Mouse (Mus musculus): ENCODE measurements around the gene Shox2.

The Shox2 gene

DNA sequence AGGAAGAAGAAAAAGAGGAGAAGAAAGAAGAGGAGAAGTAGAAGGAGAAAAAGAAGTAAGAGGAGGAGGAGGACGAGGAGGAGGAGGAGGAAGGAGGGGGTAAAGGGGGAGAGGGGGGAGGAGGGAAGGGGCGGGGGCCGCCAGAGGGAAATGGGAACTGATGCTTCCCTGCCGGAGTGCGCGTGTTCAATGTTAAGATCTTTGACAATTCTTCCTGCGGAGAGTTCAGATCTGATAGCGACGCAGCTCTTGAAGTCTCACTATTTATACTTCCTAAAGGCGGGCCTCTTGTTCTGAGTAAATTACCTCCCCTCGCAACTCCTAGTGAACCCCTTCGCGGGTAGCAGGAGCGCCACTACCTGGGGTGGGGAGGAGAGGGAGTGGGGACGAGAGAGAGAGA lies at the start of gene Shox2:
Gene Shox2, minus strand, starts transcription at position 66 of the 400 bp plus-strand sequence.
- DNase-seq (ENCODE audit: low read depth, low spot score) = no peak

DNA sequence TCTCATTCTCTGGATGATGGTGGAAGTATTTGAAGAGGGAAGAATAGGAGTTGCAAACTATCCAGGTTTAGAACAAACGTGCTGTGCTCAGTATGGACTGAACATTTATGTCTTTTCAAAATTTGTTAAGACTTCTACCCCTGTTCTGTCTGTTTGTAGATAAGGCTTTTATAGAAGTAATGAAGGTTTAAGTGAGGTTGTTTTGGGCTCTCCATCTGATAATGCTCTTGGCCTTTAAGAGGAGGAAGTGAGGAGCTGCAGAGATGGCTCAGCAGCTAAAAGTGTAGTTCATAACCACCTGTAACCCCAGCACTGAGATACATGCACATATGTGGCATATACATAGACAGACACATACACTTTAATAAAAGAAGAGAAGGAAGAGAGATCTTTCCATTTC lies 15.2 kb upstream of the Shox2 start:
- DNase-seq (ENCODE audit: low read depth, low spot score) = no peak

DNA sequence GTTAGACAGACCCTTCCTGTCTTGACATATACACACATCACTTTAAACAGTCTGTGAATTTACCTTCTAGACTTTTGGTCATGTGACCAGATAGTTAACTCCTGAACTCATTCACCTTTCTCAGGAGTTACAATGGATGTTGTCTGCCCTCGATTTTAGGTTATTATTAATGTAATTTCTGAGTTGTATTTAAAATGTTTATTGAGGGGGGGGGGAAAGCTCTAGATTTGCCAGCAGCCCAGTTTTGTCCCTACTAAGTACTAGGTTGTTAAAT lies 4.7 kb upstream of the Shox2 start:
- DNase-seq (ENCODE audit: low read depth, low spot score) = no peak

DNA sequence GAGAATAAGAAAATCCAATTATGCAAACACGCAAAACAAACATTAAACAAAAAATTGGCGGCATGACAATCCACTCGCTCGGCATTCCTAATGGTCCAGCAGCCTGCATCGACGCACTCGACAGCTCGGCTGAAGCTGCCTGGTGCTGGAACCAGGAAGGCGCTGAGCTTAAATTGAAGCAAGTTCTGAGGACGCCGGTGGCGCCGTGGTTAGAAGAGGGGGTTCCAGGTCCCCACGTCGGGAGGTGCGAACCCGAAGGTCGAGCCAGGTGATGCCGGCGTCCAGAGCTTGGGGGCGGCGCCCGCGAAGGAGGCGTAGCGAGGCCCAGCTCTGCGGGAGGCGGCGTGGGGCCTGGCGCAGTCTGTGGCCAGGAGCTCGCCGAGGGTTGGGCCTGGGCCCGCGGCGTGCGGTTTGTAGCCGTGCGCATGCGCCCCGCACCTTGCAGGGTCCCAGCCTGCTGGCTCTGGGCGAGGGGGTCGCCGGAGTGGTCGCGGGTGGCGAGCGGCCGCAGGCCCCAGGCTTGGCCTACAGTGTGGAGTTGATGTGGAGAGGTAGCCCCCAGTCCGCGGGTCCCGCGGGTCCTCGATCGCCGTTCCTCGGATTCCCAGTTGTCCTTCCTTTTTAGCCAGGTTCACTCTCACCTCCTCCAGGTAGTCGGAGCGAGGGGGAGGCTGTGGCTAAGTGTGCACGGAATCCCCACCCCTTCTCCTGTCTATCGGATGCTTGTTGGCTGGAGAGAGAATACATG lies 4.1 kb upstream of the Shox2 start:
- no peak for DNase-seq (ENCODE audit: low read depth, low spot score)

DNA sequence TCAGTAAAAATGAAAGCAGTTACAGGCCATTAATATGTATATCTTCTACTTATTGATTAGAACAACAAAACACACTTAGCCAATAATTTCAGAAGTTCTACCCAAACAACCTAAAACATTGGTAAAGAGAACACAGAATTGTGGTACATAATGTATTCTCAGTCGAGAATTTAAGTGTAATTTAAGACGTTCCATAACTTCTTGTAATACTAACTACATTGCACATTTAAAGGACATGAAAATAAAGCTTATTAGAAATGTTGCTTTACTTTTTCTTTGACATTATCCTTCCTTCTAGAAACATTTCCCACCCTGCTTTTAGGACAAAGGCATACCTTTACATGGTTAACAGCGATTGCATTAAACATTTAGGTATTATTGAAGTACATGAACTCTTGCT lies 1.9 kb upstream of the Shox2 start:
- DNase-seq (ENCODE audit: low read depth, low spot score) = no peak

DNA sequence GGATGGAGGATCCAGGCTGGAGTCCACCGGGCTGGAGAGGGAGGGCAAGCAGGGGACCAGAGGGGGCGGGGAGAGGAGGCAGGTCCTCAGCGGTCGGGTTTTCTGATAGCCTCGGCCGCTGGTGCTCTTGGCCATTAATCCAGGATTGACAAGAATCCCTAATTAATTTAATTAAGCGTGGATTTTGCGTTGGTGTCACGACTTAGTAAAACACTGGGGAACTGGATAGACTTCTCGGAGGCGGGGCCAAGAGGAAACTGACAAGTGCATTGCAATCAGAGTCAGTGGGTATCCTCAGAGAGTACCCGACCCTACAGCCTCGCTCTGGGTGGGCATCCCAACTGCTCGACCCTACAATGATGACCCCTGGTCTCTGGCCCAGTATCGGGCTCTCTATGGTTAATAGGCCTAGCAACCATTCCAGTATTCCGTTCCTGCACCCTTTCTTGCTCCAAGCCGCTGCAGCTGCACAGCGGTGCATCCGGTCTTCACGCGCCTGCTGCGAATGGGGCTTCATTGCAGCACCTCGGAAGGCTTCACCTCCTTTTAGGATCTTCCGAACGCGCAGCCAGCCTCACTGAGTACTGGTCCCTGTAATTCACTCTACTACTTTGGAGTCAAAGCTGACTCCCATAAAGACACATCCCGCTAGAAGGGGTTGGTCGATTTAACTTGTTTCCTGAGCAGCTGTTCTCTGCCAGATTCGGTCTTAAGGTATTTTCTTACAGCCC lies 775 bp upstream of the Shox2 start:
- DNase-seq (ENCODE audit: low read depth, low spot score) = no peak

DNA sequence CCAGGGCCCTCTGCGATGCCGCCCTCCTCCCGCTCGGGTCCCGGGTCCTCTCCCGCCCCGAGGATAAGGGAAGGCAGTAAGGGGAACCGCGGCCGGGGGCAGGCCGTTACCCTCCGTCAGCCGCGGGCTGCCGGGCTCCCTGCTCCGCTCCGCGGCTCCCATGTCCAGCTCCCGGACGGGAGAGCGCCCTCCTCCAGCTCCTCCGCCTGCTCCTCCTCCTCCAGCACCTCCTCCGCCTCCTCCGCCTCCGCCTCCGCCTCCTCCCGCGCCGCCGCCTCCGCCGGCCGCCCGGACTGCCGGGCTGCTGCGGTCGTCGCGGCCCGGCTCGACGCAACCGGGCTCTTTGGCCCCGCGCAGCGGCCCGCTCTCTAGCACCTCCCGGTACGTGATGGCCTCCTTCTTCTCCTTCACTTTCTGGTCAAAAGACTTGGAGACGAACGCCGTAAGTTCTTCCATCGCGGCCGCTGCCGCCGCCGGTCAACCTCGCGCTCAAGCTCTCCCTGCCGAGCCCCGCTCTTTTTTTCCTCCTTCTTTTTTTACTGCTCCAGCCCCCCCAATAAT lies 390 bp downstream of the Shox2 start, which contains the start of gene Rsrc1:
Gene Rsrc1, plus strand, starts transcription at position 290 of the 561 bp plus-strand sequence.
- no peak for DNase-seq (ENCODE audit: low read depth, low spot score)

DNA sequence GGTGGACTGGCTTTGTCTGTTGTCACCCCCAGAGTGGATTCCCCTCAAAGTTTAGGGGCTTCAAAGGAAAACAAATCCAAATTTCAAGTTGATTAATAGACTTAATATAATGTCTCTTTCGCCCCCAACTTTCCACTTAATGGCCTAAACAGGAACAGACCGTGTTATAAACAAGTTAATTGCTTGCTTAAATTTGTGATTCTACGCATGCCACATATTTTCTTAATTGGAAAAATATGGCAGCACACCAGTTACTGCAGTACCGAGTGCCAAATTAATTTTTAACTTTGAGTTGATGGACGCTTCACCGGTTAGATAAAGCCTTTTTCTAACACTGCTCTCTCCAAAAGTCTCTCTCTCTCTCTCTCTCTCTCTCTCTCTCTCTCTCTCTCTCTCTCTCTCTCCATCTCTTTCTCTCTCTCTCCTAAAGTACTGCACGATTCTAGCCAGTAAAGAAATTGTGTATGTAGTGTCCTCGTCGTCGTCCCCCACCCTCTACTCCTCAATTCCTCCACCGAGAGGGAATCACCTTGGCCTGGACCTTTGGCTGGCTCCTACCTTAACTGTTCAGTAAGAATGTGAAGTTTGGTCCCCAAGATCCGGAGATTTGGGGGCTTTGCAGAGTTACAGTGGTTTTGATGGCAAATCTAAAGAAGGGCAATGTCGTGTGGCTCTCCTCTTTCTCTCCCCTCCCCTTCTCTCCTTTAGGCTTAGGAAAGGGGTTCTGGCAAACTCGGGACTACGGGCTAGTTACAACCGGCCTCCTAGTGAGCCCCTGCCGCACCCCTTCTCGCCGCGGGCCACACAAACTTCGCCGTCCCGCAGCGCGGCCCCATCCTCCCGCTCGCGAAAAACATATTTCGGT lies 1.2 kb downstream of the Shox2 start:
- no peak for DNase-seq (ENCODE audit: low read depth, low spot score)

DNA sequence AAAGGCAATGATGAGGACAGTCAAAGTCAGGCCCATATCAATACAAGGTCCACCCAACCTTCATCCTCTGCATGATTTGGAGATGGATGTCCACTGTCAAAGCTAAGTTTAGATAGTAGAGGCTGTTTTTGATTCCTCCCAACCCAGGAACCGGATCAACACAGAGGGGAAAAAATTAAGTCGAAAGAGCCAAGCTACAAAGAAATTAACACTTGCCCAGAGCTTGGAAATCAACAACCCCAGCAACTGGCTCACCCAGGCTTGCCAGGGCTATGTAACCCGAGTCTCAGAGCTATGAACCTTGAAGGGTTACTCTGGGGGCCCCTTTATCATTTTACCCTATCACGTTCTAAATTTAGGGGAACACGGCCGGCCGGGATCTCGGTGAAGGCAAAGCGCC lies 2.1 kb downstream of the Shox2 start:
- DNase-seq (ENCODE audit: low read depth, low spot score) = no peak

DNA sequence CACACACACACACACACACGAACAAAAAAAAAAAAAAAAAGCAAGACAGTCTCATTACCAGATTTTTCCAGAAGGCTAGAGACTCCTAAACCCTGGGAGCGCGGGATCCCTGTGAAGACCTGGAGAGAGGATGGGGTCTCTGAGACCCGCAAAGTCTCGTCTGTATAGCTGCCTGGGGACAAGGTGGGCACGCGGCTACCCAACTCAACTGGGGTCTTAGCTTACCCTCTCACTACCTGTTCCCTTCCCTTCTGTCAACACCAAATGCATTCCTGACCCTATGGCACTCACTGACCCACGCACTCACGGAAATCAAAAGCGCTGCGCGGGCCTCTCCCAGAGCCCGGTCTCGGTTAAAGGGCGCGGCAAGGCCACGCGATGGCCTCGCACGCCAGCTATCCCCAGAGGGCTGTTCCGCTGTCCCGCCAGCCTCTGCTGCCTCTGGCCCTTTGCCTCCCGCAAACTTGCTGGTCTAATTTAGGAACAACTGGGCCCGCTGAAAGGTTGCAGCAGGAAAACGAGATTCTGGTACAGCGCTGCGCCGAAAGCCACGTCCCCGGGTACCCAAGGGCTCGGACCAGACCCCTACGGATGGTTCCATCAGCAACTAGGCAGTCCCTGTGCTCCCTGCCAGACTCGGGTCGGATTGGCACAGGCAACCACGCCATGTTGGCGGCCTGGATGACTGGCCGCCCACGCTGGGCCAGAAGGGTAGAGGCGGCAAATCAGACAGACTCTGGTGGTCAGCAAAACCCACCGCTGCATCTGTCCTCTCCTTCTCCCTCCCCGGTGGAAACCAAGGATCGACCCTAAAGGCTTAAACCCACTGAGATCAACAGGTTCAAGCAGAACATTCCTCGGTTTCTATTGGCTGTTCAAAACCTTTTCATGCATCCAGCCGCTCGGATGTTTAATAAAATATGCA lies 2.9 kb downstream of the Shox2 start:
- DNase-seq (ENCODE audit: low read depth, low spot score) = no peak

- no peak for DNase-seq (ENCODE audit: low read depth, low spot score)
Measured at GRCm38 (mm10) chr3:66977811-66978456, 3.6 kb downstream of the Shox2 start.

GRCm38 (mm10) chr3:66976889-66977615 lies 4.5 kb downstream of the Shox2 start:
- no peak for DNase-seq (ENCODE audit: low read depth, low spot score)

GRCm38 (mm10) chr3:66974501-66974900 lies 7.1 kb downstream of the Shox2 start:
- no peak for DNase-seq (ENCODE audit: low read depth, low spot score)

GRCm38 (mm10) chr3:66973391-66973943 lies 8.1 kb downstream of the Shox2 start:
- no peak for DNase-seq (ENCODE audit: low read depth, low spot score)

- no peak for DNase-seq (ENCODE audit: low read depth, low spot score)
Measured at GRCm38 (mm10) chr3:66972191-66972950, 9.2 kb downstream of the Shox2 start.

GRCm38 (mm10) chr3:66970661-66971331 lies 10.8 kb downstream of the Shox2 start:
- DNase-seq (ENCODE audit: low read depth, low spot score) = no peak

GRCm38 (mm10) chr3:66970261-66970660 lies 11.3 kb downstream of the Shox2 start:
- no peak for DNase-seq (ENCODE audit: low read depth, low spot score)

DNA sequence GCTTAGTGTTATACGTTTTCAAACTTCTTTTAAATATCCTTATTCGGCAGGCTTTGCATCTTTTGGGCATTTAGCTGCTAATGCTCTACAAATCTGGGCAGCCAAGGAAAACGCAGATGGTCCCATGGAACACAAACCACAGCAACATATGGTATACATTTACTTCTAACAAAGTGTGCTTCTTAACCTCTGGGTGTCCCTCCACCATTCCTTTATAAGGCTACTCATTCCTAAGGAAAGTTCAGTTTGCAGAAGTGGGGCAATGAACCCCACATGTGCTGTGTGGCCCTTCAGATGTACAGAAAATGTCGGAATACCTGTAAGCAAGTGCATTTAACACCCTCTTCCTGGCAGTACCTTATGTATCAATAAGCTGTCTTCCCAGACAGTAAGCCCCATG lies 14.1 kb downstream of the Shox2 start:
- DNase-seq (ENCODE audit: low read depth, low spot score) = no peak

Measured in brain, embryonic 18.5 days (tissue).